Mouse (Mus musculus): Measurements from ENCODE around the gene Rab4a. TPM values are rescaled to one million over a fixed set of nuclear protein-coding genes. Genes with fewer than 3 reads are reported as not detected.

Gene Rab4a
- total and polyA plus RNA-seq, 3 experiments = 22.2 to 44.6 TPM; not detected in 1

DNA sequence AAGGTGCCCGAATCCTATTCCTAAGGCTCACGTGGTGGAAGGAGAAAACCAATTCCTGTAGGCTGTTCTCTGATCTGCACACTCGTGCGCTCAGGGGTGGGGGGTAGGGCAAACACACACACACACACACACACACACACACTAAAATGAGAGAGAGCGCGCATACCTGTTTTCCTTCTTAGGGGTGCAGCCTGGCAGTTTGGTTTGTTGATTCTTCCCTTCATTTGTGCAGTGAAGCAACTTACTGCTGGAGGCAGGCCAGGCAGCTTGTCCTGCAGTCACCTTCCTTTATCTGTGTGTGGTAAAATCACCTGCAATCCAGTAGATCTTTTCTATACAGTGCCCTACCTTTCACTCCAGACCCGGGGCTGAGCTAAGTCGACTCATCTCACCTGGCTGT is 48.9 kb upstream of the Rab4a start:
- DNase-seq (ENCODE audit: low read depth, low spot score) = no peak
- TF ChIP-seq NELFE (IDR thresholded peaks at IDR 0.05; ENCODE audit: low read depth, low read length) (no peak), USF2 (IDR thresholded peaks at IDR 0.05; ENCODE audit: borderline replicate concordance in 1 of 2, insufficient read depth in 1 of 2, low read depth in 1 of 2, low read length in 2 of 2) (no peak), TAL1 (IDR thresholded peaks at IDR 0.05; ENCODE audit: low read length) (no peak), E2F4 (IDR thresholded peaks at IDR 0.05; ENCODE audit: borderline replicate concordance, low read depth, low read length) (no peak)

DNA sequence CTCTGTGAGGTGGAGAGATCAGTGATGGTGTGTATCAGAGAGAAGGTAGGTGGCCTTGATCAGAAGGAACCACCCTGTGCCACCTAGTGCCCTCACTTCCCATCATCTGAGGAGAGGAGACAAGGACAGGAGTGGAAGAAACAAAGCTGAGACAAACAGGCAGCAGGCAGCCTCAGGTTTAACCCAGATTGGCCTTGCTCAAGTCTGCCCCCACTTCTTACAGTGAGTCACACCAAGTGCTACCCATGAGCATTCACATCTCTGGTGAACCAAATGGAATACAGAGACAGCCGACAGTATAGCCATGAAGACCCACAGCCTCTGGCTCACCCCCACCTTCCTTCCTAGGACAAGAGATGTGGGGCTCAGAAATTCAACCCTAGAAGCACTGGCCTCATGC is 46.9 kb upstream of the Rab4a start:
- no peaks in the 10 kb centered on the region for H3K79me2 ChIP-seq (ENCODE audit: control insufficient read depth, insufficient read depth, low read length, poor library complexity)
- peaks cover 0 to 7% of the 10 kb centered on the region in 2 experiments; a peak in 3 of 4 replicates for H3K27me3 ChIP-seq (ENCODE audit: control insufficient read depth in 1 of 2, insufficient read depth in 2 of 2, low read length in 2 of 2)
- TF ChIP-seq E2F4 (IDR thresholded peaks at IDR 0.05; ENCODE audit: borderline replicate concordance, low read depth, low read length) = no peak
- TF ChIP-seq TAL1 (IDR thresholded peaks at IDR 0.05; ENCODE audit: low read length) = no peak
- no peak for TF ChIP-seq MXI1 (IDR thresholded peaks at IDR 0.05; ENCODE audit: low read depth, low read length)
- TF ChIP-seq MAZ (IDR thresholded peaks at IDR 0.05; ENCODE audit: low read depth, low read length) = no peak
- TF ChIP-seq ZMIZ1 (IDR thresholded peaks at IDR 0.05; ENCODE audit: low read depth, low read length) = no peak
- TF ChIP-seq SMC3 (IDR thresholded peaks at IDR 0.05; ENCODE audit: low read depth, low read length) = no peak
- TF ChIP-seq RAD21 (IDR thresholded peaks at IDR 0.05; ENCODE audit: low read depth, low read length) = no peak
- no peak overlapping the region for H3K27ac ChIP-seq (ENCODE audit: control insufficient read depth, low read depth, low read length)
- no peaks in the 10 kb centered on the region for H3K4me1 ChIP-seq (ENCODE audit: control insufficient read depth in 1 of 2, insufficient read depth in 2 of 2, low read length in 2 of 2)
- no peak overlapping the region for H3K9ac ChIP-seq (ENCODE audit: control insufficient read depth, low read depth, low read length, poor library complexity, severe bottlenecking)
- no peak for DNase-seq (ENCODE audit: low read depth, low spot score)
- H3K4me3 ChIP-seq (ENCODE audit: control insufficient read depth in 1 of 2, insufficient read depth in 1 of 2, low read depth in 2 of 2, low read length in 2 of 2) = no peak overlapping the region
- H3K9me3 ChIP-seq (replicated peaks; ENCODE audit: insufficient read depth, low read length) = no peaks in the 10 kb centered on the region
- H3K36me3 ChIP-seq (ENCODE audit: control insufficient read depth in 1 of 2, insufficient read depth in 2 of 2, low read length in 2 of 2) = no peaks in the 10 kb centered on the region

More for the DNA sequence above, 48.9 kb upstream of the Rab4a start:
- no peaks in the 10 kb centered on the region for H3K79me2 ChIP-seq (ENCODE audit: control insufficient read depth, insufficient read depth, low read length, poor library complexity)
- peaks cover 0 to 9% of the 10 kb centered on the region in 2 experiments; a peak in 3 of 4 replicates for H3K27me3 ChIP-seq (ENCODE audit: control insufficient read depth in 1 of 2, insufficient read depth in 2 of 2, low read length in 2 of 2)
- H3K4me1 ChIP-seq (ENCODE audit: control insufficient read depth in 1 of 2, insufficient read depth in 2 of 2, low read length in 2 of 2) = no peaks in the 10 kb centered on the region
- H3K9me3 ChIP-seq (replicated peaks; ENCODE audit: insufficient read depth, low read length) = no peaks in the 10 kb centered on the region
- H3K9ac ChIP-seq (ENCODE audit: control insufficient read depth, low read depth, low read length, poor library complexity, severe bottlenecking) = no peak overlapping the region
- no peaks in the 10 kb centered on the region for H3K36me3 ChIP-seq (ENCODE audit: control insufficient read depth in 1 of 2, insufficient read depth in 2 of 2, low read length in 2 of 2)
- no peak overlapping the region for H3K27ac ChIP-seq (ENCODE audit: control insufficient read depth, low read depth, low read length)
- H3K4me3 ChIP-seq (ENCODE audit: control insufficient read depth in 1 of 2, insufficient read depth in 1 of 2, low read depth in 2 of 2, low read length in 2 of 2) = no peak overlapping the region

DNA sequence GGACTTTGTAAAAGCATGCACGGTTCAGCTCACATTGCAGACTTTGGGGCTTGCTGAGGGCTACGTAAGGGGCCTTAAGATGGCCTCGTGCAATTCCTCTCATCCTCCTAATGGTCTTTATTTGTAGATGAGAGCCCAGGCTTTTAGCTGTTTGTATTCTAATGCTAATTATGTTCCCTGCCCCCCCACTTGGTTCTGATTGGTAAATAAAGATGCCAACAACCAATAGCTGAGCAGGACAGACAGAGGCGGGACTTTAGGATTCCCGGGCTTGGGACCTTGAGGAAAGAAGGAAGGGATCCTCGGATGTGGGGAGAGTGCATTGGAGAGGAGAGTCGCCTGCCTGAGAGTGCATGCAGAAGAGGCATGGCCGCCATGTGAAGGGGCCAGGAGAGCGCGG is 45.9 kb upstream of the Rab4a start:
- no peak overlapping the region for H3K4me3 ChIP-seq (ENCODE audit: control insufficient read depth in 1 of 2, insufficient read depth in 1 of 2, low read depth in 2 of 2, low read length in 2 of 2)
- no peak for TF ChIP-seq MXI1 (IDR thresholded peaks at IDR 0.05; ENCODE audit: low read depth, low read length)
- TF ChIP-seq RAD21 (IDR thresholded peaks at IDR 0.05; ENCODE audit: low read depth, low read length) = no peak
- TF ChIP-seq POLR2AphosphoS2 (IDR thresholded peaks at IDR 0.05; ENCODE audit: low read length) = no peak
- TF ChIP-seq POLR2AphosphoS5 (IDR thresholded peaks at IDR 0.05; ENCODE audit: borderline replicate concordance, low read depth, low read length) = no peak
- TF ChIP-seq KAT2A (conservative IDR thresholded peaks at IDR 0.05; ENCODE audit: low read depth, low read length) = no peak
- no peak for TF ChIP-seq RCOR1 (IDR thresholded peaks at IDR 0.05; ENCODE audit: low read depth, low read length)
- no peak for TF ChIP-seq TCF12 (IDR thresholded peaks at IDR 0.05; ENCODE audit: low read depth, low read length)
- no peak for TF ChIP-seq MYC (IDR thresholded peaks at IDR 0.05; ENCODE audit: low read depth, low read length)
- no peak for TF ChIP-seq ZNF384 (IDR thresholded peaks at IDR 0.05; ENCODE audit: low read depth, low read length)
- H3K9ac ChIP-seq (ENCODE audit: control insufficient read depth, low read depth, low read length, poor library complexity, severe bottlenecking) = no peak overlapping the region
- no peaks in the 10 kb centered on the region for H3K79me2 ChIP-seq (ENCODE audit: control insufficient read depth, insufficient read depth, low read length, poor library complexity)
- H3K36me3 ChIP-seq (ENCODE audit: control insufficient read depth in 1 of 2, insufficient read depth in 2 of 2, low read length in 2 of 2) = no peaks in the 10 kb centered on the region
- no peaks in the 10 kb centered on the region for H3K9me3 ChIP-seq (replicated peaks; ENCODE audit: insufficient read depth, low read length)
- no peaks in the 10 kb centered on the region for H3K4me1 ChIP-seq (ENCODE audit: control insufficient read depth in 1 of 2, insufficient read depth in 2 of 2, low read length in 2 of 2)
- no peak overlapping the region for H3K27ac ChIP-seq (ENCODE audit: control insufficient read depth, low read depth, low read length)
- no peak for DNase-seq (ENCODE audit: low read depth, low spot score)
- H3K27me3 ChIP-seq (ENCODE audit: control insufficient read depth in 1 of 2, insufficient read depth in 2 of 2, low read length in 2 of 2) = peaks cover 0 to 7% of the 10 kb centered on the region in 2 experiments; a peak in 3 of 4 replicates
